Mouse (Mus musculus) kidney, adult 8-10 months (tissue): ENCODE results near the gene Ripply2.
"Not testable (repeated sequence)": the region's sequence is repeated elsewhere in the genome, so short reads cannot be mapped to it uniquely, and the experiment has no call there.

ENCODE experiments used
- DNase-seq, 2 experiments: peaks; one replicate each; pipeline ENCODE4 v3.0.0; 2022

Gene Ripply2

GRCm38 (mm10) chr9:87015288-87015937, at the start of gene Ripply2:
Ripply2 (plus strand) TSS chr9:87015537.
- no peak for DNase-seq

GRCm38 (mm10) chr9:86972471-86972870, 42.9 kb upstream of the Ripply2 start:
- DNase-seq = not testable (repeated sequence)

DNA sequence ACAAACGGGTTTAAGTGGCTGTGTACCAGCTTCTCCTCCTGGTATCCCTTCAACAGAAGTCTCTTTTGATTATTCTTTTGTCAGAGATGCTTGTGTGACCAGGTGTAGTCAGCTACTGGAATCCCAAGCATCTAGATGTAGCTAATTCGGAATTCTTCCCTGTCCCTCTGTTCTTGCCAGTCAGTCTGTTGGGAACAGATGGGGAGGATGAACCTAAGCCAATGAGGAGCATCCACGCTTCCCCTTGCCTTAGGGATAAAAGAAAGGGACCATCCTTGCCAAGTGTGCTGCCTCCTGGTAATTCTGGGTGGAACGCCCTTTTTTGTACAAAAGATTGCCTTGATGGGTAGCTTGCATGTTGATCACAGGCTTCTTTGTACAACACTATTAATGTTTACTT, 41.8 kb upstream of the Ripply2 start:
- DNase-seq = no peak

GRCm38 (mm10) chr9:86976896-86977295, 38.4 kb upstream of the Ripply2 start:
- DNase-seq = no peak

GRCm38 (mm10) chr9:86978257-86978907, 37.0 kb upstream of the Ripply2 start:
- DNase-seq = no peak

- DNase-seq = no peak
Measured at GRCm38 (mm10) chr9:86980048-86980447, 35.3 kb upstream of the Ripply2 start.

DNA sequence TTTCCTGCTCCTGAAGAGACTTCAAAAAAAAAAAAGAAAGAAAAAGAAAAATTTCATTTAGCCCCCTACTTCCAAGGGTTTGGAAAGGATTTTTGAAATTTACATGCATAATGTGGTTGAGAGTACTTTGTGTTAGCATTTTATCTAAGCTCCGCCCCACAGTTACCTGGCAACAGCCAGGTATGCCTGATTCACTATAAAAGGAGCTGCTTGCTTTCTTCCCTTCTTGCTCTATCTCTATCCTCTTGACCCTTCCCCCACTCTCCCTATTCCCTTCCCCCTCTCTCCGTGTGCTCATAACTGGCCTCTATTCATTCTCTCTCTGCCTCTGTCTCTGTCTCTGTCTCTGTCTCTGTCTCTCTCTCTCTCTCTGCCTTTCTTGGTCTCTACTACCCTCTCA, 34.4 kb upstream of the Ripply2 start:
- no peak for DNase-seq

GRCm38 (mm10) chr9:86981551-86981950, 33.8 kb upstream of the Ripply2 start:
- DNase-seq = no peak

DNA sequence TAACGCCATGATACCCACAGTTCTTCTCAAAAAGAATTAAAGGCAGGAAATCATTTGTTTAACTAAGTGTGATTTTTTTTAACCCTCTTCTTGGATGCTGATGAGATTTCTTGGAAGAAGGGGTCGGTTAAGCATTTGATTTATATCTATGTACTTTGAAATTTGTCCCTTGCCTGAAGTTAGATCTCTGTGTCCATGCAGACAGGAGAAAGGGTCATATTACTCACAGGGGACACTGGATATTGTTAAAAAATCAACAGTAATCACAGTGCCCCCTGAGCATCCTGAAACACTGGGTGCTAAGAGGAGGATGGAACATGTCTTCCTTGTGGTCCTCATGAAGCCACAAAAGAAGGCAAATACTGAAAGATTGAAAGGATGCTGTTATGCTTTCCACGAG, 30.8 kb upstream of the Ripply2 start:
- DNase-seq = no peak

DNA sequence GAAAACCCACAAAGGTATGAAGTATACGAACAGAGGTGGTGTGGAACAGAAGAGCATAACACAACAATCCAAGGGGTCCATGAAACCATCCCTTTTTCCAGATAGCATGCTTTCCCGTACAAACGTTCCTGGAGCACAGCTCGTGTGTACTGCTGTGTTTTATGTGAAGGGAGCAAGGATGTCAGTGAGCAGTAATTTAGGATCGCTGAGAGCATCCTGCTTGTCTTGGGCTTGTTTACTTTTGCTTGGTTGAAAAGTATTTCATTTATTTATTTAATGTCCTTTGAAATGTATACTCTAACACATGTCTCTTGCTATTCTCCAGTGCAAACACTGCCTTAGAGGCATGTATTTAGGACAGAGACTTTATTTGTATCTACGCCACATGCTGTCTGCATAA, 30.2 kb upstream of the Ripply2 start:
- no peak for DNase-seq

DNA sequence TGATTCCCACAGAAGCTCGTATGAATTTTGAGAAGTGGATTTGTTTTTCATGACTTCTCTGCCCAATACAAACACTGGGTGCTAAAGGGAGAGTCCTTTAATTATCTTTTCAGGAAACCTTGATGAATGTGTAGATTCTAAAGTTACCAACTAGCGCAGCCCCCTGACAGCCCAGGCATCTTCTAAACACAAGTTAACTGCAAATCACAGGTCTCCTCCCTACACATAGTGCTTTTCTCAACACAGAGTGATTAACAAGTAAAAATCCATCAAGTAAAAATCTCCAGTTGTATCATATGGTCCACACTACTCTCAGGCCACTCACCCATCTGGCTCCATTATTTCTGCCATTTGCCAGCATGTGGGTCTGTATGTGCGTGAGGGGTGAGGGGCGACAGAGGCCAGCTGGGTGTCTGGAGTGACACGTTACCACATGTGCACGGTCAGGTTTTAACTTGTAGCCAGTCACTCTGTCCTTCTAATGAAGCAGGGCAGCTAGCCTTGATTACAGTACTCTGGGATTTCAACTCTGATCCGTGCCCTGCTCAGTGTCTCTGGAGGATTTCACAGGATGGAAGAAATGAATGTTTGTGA, 28.5 kb upstream of the Ripply2 start:
- no peak for DNase-seq

GRCm38 (mm10) chr9:86989822-86990221, 25.5 kb upstream of the Ripply2 start:
- no peak for DNase-seq

GRCm38 (mm10) chr9:86991758-86992157, 23.6 kb upstream of the Ripply2 start:
- no peak for DNase-seq

DNA sequence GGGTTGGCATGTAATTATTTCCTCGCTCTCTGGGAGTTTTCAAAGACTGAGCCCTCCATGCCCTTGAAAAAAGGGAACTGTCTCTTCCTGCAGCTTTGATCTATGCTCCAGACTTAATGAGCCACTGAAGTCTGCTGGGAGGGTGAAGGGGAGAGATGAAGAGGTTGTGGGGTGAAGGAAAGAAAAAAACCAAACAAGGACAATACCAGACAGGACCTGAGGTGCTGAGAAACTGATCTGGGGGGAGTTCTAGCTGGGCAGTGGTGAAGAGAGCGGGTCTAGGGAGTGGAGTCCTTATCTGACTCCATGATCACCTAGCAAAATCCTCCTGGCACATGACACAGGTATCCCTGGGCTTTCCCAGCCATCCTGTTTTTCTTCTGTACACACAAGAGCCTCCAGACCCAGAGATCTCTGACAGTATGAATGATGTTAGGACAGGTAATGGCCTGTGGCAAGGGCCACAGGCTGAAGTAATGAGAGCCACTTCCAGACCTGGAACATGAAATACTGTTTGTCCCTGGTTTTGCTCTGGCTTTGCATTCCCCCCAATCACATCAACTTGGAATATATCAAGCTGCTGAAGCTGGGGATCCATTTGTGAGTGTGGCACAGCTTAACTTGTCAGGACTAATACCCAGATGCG, 18.2 kb upstream of the Ripply2 start:
- no peak for DNase-seq

- DNase-seq = no peak
Measured at GRCm38 (mm10) chr9:86999956-87000582, 15.3 kb upstream of the Ripply2 start.

DNA sequence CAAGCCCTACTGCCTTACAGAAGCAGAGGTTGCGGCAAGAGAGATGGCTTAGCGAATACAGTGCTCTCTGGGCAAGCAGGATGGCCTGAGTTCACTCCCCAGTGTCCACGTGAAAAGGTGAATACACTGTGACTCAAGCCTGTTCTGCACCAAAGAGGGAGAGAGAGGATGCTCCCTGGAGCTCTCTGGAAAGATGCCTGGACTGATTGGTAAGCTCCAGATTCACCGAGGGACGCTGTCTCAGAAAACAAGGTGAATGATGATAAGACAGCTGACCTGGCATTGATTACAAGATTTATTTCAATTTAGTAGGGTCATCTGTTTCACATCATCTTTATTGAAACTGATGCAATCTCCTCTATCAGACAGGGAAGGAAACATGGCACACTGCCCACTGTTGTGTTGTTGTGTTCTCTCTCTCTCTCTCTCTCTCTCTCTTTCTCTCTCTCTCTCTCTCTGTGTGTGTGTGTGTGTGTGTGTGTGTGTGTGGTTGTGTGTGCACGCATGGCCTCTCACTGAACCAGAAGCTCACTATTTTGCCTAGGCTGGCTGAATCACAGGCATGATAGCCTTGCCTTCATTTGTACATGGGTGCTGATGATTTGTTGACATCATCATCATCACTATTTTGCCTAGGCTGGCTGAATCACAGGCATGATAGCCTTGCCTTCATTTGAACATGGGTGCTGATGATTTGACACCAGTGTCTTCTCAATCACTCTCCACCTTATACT, 10.5 kb upstream of the Ripply2 start:
- DNase-seq = no peak

GRCm38 (mm10) chr9:87005435-87005779, 9.9 kb upstream of the Ripply2 start:
- DNase-seq = no peak

DNA sequence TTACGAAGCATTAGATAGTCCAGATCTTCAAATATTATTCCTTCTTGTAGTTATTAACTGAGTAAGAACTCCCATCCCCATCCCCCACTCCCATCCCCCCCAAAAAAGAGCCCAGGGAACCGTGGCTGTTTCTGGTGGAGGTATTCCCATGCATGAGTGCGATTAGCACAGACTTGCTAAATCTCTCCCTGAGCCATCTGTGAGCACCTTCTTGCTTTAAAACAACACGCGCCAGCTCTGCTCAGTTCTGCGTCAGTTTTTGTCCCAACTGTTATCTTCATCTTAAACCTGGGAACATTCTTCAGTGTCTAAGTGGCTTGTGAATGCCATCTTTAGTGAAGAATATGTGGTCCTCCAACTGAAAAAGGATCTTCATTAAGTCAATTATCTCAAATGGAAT, 6.8 kb upstream of the Ripply2 start:
- no peak for DNase-seq

GRCm38 (mm10) chr9:87008919-87009318, 6.4 kb upstream of the Ripply2 start:
- DNase-seq = no peak

DNA sequence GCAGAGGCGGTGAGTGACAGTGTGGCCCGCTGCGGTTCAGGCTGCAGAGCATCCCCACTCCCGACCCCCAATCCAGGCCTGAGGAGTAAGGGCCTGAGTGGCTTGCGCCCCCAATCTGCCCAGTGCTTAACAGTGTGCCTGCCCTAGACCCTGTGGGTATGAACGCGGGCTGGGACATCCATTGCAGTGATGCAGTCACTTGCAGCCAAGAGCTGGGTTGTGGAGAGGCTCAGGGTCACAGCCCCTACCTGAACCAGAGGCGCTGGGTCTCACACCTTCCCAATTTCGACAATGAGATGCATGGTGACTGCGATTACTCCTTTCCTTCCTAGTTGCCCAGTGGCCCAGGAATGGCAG, 579 bp downstream of the Ripply2 start:
- DNase-seq = no peak

DNA sequence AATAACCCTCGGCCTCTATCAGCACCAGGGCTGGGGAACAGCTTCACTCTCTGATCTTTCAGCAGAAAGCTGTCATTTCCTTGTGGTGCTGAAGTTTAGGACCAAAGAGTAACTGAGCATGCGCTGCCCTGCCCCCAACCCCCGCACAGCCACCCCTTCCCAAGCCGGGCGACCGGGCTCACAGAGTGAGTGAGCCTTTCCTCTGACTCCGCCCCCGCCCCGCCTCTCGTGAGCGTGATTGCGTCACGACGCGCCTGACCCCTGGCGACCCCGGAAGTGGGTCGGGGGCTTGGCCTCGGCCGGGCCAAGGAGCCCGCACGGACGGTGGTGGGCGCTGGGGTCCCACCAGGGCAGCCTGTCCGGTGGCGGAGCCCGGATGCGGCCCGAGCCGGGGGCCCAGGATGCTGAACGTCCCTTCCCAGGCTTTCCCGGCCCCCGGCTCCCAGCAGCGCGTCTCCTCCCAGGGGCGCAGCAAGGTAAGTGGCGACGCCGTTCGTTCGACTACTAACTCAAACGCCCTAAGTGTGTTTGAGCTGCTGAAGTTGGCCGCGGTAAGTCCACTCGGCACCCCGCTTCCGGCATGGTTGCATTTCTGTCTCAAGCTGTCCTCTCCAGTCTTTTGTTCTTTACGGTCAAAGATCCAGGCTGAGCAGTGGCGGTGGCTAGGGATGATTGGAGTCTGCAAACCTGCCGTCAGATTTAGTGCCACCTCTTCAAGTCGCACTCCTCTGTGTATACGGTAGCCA, 6.6 kb downstream of the Ripply2 start, which contains the start of gene Cyb5r4:
Gene Cyb5r4, plus strand, starts transcription at position 237 of the 746 bp plus-strand sequence.
- DNase-seq = peak; percentile 95 to 96

- DNase-seq = no peak
Measured at GRCm38 (mm10) chr9:87025764-87026163, 10.4 kb downstream of the Ripply2 start.
